Mouse (Mus musculus): ENCODE measurements around the gene Krtap5-1.

GRCm38 (mm10) chr7:142285130-142285835, 11.6 kb downstream of the Krtap5-1 start:
- TF ChIP-seq CTCF (IDR thresholded peaks at IDR 0.05; ENCODE audit: insufficient read depth, low read length) (peak; percentile 38; the same call in 1 of the 2 replicates), POLR2A (IDR thresholded peaks at IDR 0.05; ENCODE audit: borderline replicate concordance, extremely low read depth, low read depth, low read length) (no peak)

All from lung, adult 2 months (tissue).